Mouse (Mus musculus) natural killer cell, adult 2 months (primary cell): ENCODE measurements at regions not wholly inside any gene's neighbourhood (a gene's known extent, or its start where the extent isn't known, plus 50 kb on each side); places are given as distances from the start of the nearest gene placed in this dataset.

Experiments
- DNase-seq, 2 experiments: peaks; one replicate each; pipeline ENCODE4 v3.0.0; 2022; ENCODE audit warnings: low spot score in 2 of 2

DNA sequence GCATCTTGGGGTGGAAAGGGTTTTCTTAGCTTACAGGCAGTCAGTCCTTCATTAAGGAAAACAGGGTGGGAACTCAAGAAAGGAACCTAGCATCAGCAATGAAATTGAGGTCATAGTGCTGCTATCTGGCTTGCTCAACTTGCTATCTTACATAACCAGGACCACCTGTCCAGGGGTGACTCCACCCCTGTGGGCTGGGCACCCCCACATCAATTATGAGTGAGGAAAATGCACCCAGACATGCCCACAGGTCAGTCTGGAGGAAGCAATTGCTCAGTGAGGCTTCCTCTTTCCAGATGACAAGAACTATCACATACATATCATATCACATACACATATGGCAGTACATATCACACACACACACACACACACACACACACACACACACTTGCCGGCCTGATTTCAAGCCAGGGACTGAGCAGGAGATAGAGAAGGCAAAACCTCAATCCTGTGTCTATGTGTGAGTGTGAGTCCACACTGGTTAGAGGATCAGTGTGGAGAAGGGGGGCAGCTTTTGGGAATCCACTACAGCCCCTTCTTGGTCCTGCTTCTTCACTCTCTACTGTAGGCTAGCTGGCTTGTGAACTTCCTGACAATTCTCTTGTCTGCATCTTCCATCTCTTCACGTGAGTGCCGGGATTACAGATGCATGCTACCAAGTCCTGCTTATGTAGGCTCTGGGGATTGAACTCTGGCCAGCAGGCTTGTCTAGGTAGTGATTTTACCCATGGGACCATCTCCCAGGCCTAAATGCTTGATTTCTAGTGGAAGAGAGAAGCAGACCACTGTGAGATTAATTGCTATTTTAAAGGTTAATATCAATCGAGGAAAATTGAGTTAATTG, 96.4 kb upstream of the Pgrmc2 start:
- DNase-seq, result no peak

- DNase-seq, result no peak
These were observed 94.3 kb upstream of the Pgrmc2 start for GRCm38 (mm10) chr3:41177124-41177523.

DNA sequence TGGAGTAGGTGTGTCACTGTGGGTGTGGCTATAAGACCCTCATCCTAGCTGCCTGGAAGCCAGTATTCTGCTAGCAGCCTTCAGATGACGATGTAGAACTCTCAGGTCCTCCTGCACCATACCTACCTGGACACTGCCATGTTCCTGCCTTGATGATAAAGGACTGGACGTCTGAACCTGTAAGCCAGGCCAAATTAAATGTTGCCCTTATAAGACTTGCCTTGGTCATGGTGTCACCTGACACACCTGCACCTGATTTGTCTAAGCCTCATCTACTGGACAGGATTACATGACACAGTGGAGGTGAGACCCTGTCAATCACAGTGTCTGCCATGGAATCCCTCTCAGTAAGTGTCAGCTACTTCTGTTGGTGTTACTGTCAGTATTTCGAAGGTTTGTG, 92.5 kb upstream of the Pgrmc2 start:
- no peak for DNase-seq

DNA sequence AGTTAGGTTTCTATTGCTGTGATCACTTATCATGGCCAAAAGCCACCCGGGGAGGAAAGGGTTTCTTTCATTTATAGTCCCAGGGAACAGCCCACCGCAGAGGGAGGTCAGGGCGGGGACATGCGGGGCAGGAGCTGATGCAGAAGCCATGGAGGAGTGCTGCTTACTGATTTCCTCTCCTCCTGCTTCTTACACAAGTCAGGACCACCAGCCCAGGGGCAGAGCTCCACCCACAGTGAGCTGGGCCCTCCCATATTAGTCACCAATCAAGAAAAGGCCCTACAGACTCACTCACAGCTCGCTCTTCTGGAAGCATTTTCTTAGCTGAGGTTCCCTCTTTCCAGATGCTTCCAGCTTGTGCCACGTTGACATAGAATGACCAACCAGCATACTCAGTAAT, 90.7 kb upstream of the Pgrmc2 start:
- DNase-seq, result no peak

DNA sequence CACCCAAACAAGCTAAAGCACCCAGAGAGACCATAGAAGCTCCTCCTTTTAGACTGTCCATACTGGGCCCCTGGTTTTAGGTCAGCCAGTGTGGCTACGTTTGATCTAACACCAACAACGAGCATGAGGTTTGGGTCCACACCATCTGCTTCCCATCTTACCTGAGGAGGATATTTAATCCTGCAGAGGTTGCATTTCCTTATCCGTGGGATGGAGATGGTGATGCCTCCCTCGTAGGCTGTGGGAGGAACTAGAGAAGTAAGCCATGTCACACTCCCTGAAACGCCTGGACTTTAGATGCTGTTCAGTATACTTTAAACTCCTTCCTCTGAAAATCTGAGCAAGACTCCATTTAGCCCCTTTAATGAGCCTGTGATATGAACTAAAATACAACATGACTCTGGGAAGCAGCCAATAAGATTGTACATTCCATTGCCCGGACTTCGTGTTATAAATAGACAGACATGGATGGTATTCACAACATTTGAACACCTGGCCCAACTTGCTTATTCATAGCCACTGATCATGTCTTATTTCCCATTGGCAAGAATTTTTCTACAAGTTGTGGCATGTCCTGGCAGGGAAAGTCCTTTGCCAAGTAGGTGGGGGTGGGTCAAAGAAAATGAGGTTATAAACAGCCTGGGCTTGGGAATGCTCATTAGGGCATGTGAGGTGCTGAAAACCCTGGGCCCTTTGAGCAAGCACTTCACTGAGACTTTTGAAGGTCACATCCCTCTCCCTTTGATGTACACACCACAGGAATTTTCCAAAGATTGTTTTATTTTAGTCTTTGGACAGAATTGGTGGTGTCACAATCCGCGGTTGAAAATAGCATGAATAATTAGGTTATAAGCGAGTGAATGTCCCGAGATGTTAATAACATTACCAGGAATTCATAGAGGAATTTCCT, 89.7 kb upstream of the Pgrmc2 start:
- no peak for DNase-seq

DNA sequence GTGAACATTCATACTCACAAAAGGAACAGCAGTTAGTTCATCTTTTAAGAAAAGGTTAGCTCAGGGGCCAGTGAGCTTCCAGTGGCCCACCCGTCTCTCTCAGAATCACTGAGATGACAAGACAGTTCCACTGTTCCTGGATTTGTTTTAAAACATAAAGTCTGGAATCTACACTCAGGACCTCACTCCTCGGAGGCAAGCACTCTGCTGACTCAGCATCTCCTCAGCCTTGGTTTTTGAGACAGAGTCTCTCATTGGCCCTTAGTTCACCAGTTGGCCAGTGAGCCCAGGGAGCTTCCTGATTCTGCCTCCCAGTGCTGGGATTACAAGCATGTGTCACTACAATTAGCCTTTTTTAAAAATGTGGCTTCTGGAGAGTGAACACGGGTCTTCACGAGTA, 88.9 kb upstream of the Pgrmc2 start:
- DNase-seq, result no peak

DNA sequence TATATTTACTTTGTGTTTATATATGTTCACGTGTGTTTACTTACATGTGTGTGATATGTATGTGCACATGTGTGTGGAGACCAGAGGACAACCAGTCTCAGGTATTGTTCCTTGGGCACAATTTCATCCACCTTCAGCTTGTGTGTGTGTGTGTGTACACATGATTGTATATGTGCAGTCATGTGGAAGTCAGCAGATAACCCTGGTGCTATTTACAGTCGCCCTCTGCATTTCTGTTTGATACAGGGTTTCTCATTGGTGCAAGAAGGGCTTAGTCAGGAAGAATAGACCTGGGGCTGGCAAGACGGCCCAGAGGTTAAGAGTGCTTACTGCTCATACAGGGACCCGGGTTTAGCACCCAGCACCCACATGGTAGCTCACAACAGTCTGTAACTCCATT, 88.5 kb upstream of the Pgrmc2 start:
- DNase-seq, result no peak

DNA sequence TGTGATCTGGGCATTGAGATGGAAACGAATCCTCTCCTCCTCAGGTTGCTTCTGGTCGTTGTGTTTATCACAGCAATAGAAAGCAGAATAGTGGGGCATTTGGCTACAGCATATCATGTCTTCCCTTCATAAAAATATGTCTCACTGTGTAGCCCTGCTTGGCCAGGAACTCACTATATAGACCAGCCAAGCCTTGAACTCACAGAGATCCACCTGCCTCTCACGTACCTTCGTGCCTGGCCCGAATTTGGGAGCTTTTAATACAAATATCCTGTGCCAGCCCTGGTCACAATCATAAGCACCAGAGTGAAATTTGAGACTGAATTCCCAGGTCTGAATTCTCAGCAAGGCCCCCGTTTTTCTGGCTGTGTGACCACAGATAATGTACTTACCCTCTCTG, 87.7 kb upstream of the Pgrmc2 start:
- DNase-seq, result no peak

DNA sequence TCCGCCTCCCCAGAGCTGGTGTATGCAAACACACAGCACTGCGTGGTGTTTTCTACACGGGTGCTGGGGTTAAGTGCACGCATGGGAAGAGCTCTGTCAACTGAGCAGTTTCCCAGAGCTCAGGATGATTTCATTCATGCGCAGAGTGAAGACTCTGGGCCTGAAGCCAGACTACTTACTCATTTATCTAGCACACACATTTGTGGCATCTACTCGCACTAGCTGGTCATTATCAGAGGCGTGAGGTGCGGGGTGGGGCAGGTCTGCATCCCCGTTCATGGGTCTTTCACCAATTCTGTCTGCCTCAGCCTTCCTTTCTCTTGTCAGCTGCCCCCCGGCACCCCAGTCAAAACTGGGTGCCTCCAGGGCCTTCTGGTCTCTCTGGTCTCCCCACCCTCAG, 86.6 kb upstream of the Pgrmc2 start:
- no peak for DNase-seq

GRCm38 (mm10) chr3:41168181-41168967, 85.5 kb upstream of the Pgrmc2 start:
- no peak for DNase-seq

DNA sequence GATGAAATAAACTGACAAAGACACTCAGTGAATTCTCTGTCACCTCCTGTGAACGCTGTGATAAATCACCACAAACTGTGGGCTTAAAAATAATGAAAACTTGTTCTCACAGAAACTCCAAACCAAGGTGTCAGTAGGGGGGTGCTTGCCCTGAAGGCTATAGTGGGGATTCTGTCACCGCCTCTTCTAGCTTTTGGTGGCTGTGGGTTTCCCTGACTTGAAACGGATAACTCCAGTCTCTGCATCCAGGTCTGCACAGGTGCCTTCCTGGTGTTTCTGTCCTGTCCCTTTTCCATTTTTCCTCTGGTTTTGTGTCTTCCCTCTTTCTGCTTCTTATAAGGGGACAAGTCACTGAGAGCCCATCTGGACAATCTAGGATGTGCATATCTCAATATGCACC, 84.6 kb upstream of the Pgrmc2 start:
- DNase-seq, result no peak

- no peak for DNase-seq
These were observed 81.9 kb upstream of the Pgrmc2 start for GRCm38 (mm10) chr3:41164736-41165135.

- no peak for DNase-seq
These were observed 80.9 kb upstream of the Pgrmc2 start for GRCm38 (mm10) chr3:41163767-41164166.

DNA sequence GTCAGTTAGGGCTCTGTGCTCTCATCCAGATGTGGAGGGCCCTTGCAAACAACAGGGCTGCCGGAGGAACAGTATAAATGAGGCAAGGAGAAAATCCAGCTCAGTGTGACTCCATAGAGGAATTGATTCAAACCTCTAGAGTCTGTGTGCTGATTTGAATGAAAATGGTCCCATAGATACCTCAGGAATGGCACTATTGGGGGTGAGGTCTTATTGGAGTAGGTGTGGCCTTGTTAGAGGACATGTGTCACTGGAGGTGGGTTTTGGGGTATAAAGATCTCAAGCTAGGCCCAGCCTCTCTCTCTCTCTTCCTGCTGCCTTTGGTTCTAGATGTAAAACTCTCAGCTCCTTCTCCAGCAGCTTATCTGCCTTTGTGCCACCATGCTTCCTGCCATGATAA, 79.7 kb upstream of the Pgrmc2 start:
- no peak for DNase-seq

DNA sequence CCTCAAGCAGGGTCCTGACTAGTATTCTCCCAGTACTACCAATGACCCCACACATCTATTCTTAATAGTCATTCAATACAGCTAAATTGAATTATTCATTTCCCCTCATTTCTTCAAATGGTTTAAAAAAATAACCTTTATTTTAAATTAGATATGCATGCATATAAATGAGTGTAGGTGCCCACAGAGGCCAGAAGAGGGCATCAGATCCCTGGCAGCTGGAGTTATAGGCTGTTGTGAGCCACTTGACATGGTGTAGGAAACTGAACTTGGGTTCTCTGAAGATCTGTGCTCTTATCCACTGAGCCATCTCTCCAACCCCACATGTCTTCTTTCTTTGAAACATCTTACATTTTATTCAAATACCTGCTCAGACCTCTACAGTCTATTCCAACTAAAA, 77.8 kb upstream of the Pgrmc2 start:
- no peak for DNase-seq

DNA sequence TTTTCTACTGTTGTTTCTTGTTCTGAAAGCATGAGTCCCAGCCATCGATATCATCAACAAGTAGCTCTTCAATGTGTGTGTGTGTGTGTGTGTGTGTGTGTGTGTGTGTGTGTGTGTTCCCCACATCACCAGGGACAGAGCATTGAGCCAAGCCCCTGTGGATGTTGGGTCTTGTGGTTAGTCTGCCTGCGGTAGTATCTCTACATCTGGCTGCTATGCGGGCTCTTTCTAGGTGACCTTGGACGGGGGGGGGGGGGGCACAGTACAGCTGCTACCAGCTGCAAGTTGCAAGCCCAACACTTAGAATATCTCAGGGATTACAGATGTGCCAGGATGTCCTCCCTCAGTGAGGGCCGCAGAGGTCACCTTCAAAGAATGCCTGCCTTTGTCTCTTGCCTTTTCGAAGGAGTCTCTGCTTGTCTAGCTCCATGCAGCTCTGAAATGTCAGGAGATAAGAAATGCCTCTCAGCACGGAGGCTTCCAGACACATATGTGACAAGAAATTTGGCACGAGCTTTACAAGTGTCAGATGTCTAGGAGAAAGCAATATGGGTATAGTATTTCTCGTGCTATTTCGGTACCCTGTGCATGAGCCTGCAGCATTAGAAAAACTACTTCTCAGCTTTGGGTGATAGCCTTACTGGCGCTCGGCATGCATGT, 75.6 kb upstream of the Pgrmc2 start:
- DNase-seq, result no peak

- no peak for DNase-seq
These were observed 74.6 kb upstream of the Pgrmc2 start for GRCm38 (mm10) chr3:41157428-41157827.

DNA sequence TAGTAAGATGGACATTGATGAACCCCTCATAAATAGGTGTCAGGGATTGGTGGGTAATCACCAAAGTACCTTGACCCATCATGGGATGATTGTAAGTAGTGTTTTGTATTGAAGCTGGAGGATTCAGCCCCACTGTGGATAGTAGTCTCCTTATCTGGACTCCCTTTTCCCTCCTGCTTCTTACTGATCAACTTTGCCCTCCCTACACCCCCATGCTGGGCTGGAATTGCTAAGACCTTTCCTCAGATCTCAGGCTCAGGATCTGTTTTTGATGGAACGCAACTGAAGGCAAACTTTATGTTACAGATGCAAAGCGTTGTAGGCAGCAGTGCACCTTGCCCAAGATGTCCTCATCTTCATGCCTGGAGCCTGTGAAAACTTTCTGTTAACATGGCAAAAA, 73.7 kb upstream of the Pgrmc2 start:
- DNase-seq, result no peak

- no peak for DNase-seq
These were observed 72.4 kb upstream of the Pgrmc2 start for GRCm38 (mm10) chr3:41155132-41155760.

DNA sequence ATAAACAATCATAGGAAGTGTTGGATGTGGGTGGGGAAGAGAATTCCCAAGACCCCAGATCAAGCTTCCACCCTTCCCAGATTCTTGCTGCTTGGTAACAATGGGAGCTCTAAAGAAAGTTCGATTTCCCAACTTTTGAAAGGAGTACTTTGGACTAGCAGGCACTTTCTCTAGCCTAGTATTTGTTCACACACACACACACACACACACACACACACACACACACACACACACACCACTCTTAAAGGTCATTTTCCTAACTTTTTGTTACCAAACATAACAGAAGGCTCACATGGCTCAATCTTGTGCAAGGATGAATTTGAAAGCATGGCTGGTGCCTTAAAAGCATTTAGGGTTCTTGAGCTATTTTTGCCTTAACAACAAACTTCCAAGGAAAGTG, 71.6 kb upstream of the Pgrmc2 start:
- DNase-seq, result no peak

DNA sequence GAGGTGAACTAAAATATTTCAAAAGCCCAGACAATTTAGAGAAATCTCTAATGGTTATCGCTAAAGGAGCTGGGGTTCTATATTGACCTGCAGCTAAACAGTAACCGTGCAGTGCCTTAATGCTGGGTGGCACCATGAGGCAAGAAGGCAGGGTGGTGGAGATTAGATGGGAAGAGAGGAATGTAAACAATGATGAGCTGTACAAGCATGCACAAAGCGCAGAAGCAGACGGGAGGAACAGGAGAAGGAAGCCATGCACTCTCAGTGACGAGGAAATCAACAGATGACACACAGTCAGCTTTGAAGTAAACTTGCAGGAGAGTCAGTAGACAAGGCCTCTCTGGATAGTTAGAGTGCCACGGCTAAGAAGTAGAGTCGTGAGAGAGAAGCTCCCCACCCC, 69.1 kb upstream of the Pgrmc2 start:
- no peak for DNase-seq
